Mouse (Mus musculus) megakaryocyte-erythroid progenitor cell, adult 5 weeks (primary cell): ENCODE data around the gene Hhex. TPM values are rescaled to one million over a fixed set of nuclear protein-coding genes. Genes with fewer than 3 reads are reported as not detected.

Experiments
- polyA plus RNA-seq: library from polyadenylated mRNA; stranded (reverse); fragments of >175 nt; gene quantifications from 2 replicates; pipeline ENCODE4 v1.2.3, GENCODE M21; 2012

The Hhex gene
- polyA plus RNA-seq, result 148 and 160 TPM in 2 replicates

GRCm38 (mm10) chr19:37434263-37434951 is at the start of gene Hhex:
Gene Hhex (plus strand): TSS chr19:37434810.

Other genes starting within 250 kb of the Hhex start
- 59.1 and 62.0 TPM in 2 replicates for gene March5, start 227.3 kb upstream of the Hhex start, polyA plus RNA-seq
- gene Cpeb3, start 226.2 kb upstream of the Hhex start, polyA plus RNA-seq, result 3.0 and 4.3 TPM in 2 replicates
- 8.8 and 10.4 TPM in 2 replicates for gene Ide, start 97.0 kb upstream of the Hhex start, polyA plus RNA-seq
- 3.7 and 4.7 TPM in 2 replicates for gene Kif11, start 58.4 kb upstream of the Hhex start, polyA plus RNA-seq
- gene Exoc6, start 115.6 kb downstream of the Hhex start, polyA plus RNA-seq, result 18.6 and 20.0 TPM in 2 replicates